Mouse (Mus musculus) heart, embryonic 12.5 days (tissue): ENCODE results near the gene Tle6. TPM values are rescaled to one million over a fixed set of nuclear protein-coding genes. Genes with fewer than 3 reads are reported as not detected.
A peak's percentile ranks its signal among the peaks of the same experiment; 100 is the strongest.
"Not testable (repeated sequence)": the region's sequence is repeated elsewhere in the genome, so short reads cannot be mapped to it uniquely, and the experiment has no call there.

Experiments used
- ATAC-seq: fragments of 200-750 bp; cut with Nextera tagmentation; 2 replicates; pipeline ENCODE4 v1.8.0; 2017; ENCODE audit warnings: moderate TSS enrichment, moderate library complexity; ENCODE audit not compliant: insufficient number of reproducible peaks, low FRiP score
- H3K27ac ChIP-seq: fragments of 300-500 bp; sonication (generic); 2 replicates; pipeline ENCODE4 v1.5.1; 2016; ENCODE audit warnings: mild to moderate bottlenecking, moderate library complexity; ENCODE audit not compliant: poor library complexity, severe bottlenecking
- H3K27me3 ChIP-seq: fragments of 300-500 bp; sonication (generic); replicated peaks from 2 replicates; pipeline ENCODE4 v1.6.1; 2016; ENCODE audit warnings: mild to moderate bottlenecking, moderate library complexity
- H3K36me3 ChIP-seq: fragments of 300-500 bp; sonication (generic); 2 replicates; pipeline ENCODE4 v1.6.1; 2016; ENCODE audit warnings: mild to moderate bottlenecking, moderate library complexity
- H3K4me1 ChIP-seq: fragments of 300-500 bp; sonication (generic); replicated peaks from 2 replicates; pipeline ENCODE4 v1.6.1; 2016; ENCODE audit warnings: mild to moderate bottlenecking
- H3K4me2 ChIP-seq: fragments of 300-500 bp; sonication (generic); 2 replicates; pipeline ENCODE4 v1.6.1; 2016; ENCODE audit warnings: mild to moderate bottlenecking, moderate library complexity
- H3K4me3 ChIP-seq: fragments of 300-500 bp; sonication (generic); 2 replicates; pipeline ENCODE4 v1.5.1; 2016; ENCODE audit warnings: mild to moderate bottlenecking
- H3K9ac ChIP-seq: fragments of 300-500 bp; sonication (generic); 2 replicates; pipeline ENCODE4 v1.6.1; 2016; ENCODE audit warnings: mild to moderate bottlenecking, moderate library complexity
- H3K9me3 ChIP-seq: fragments of 300-500 bp; sonication (generic); replicated peaks from 2 replicates; pipeline ENCODE4 v1.6.1; 2016; ENCODE audit warnings: mild to moderate bottlenecking, moderate library complexity
- WGBS: fragments of 180-500 bp; shearing (Covaris S2); methylation state at CpG from one replicate; pipeline ENCODE4 v1.1.7; 2016; 5-methylcytosine and 5-hydroxymethylcytosine counted together
- polyA plus RNA-seq: library from polyadenylated mRNA; unstranded; fragments of >200 nt; fragmentation: Nextera tagmentation; extraction: Ambion mirVana; gene quantifications from 2 replicates; pipeline ENCODE4 v1.2.1, GENCODE M21; 2016

Gene Tle6
- polyA plus RNA-seq, 1 experiment from 2014 or later, result 27.2 TPM

GRCm38 (mm10) chr10:81640825-81641224 lies 40.0 kb upstream of the Tle6 start:
- not testable (repeated sequence) for H3K27ac ChIP-seq, ATAC-seq, H3K27me3 ChIP-seq, H3K4me2 ChIP-seq, H3K4me3 ChIP-seq, H3K36me3 ChIP-seq, H3K9me3 ChIP-seq, H3K9ac ChIP-seq
- peaks cover 35% of the 10 kb centered on the region for H3K4me1 ChIP-seq
- WGBS, result 46% methylated on average over 4 of the region's 4 CpGs

- Histone ChIP-seq H3K9ac (no peak overlapping the region), H3K4me2 (no peak overlapping the region), H3K4me3 (no peak overlapping the region), H3K9me3 (no peaks in the 10 kb centered on the region), H3K27me3 (no peaks in the 10 kb centered on the region), H3K4me1 (peaks cover 36% of the 10 kb centered on the region), H3K27ac (no peak overlapping the region), H3K36me3 (no peaks in the 10 kb centered on the region)
- no peak for ATAC-seq
- WGBS, result 65% methylated on average over 6 of the region's 6 CpGs
Measured at GRCm38 (mm10) chr10:81638101-81638500, 37.2 kb upstream of the Tle6 start.

DNA sequence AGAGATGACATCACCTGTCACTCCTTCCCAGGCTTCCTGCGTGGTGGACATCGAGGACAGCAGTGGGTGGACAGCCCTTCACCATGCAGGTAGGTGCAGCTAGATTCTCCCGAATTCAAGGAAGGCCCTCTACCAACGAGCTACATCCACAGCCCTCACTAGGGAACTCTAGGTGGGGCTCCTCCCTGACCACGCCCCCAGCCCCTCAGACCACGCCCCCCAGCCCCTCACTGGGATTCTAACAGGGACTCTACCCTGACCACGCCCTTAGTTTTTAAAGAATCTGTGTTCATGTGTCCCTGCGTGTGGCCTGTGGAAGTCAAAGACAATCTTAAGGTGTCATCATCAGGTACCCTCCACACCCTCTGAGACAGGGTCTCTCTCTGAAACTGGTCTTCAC lies 35.5 kb upstream of the Tle6 start:
- H3K4me1 ChIP-seq, result peaks cover 19% of the 10 kb centered on the region
- ATAC-seq, result no peak
- WGBS, result 17% methylated on average over 8 of the region's 8 CpGs

DNA sequence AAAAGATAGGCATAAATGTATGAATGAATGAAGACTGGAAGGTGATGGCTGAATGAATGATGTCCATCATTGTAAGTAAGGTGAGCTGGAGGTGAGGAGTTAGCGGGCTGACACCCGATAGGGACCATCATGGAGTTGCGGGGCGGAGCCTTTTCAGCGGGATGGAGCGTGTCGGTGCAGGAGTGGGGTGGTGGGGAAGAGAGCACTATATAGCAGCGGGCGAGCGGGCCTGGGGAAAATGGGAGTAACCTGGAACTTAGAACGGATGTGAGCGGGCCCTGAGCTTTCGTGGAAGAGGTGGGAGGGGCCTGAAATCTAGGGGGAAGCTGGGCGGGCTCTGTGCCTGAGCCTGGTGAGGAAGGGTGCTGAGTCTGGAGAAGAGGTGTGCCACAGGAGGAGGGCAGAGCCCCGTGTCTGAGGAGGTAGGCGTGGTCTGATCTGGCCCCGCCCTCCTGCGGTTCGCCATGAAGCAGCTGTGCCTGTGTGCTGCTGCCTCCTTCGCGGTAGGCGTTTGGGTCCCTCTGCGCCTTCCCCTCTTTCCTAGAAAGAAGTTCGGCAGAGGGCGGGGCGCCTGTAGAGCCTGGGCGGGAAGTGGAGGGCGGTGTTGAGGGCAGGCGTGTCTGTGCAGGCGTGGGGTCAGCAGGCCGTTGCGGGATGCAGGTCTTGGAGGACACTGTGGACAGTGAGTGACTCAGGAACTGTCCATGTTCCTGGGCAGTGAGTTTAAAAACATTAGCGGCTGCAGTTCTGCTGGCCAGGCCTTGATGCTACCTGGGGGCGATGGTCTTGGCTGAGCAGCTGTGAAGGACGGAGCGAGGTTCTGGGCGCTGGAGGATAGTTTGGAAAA lies 32.6 kb upstream of the Tle6 start:
- whole genome bisulfite sequencing, result 3% methylated on average over 37 of the region's 37 CpGs
- Histone ChIP-seq H3K9ac (peak overlapping the region; percentile 75), H3K4me1 (peaks cover 15% of the 10 kb centered on the region), H3K27me3 (no peaks in the 10 kb centered on the region), H3K36me3 (no peaks in the 10 kb centered on the region), H3K9me3 (no peaks in the 10 kb centered on the region), H3K27ac (peak overlapping the region; percentile 31; the same call in 1 of the 2 replicates), H3K4me2 (peak overlapping the region; percentile 79), H3K4me3 (peak overlapping the region; percentile 58)
- peak; percentile 90 for ATAC-seq

More for the DNA sequence above, 35.5 kb upstream of the Tle6 start:
- Histone ChIP-seq H3K27ac (no peak overlapping the region), H3K4me3 (no peak overlapping the region), H3K27me3 (no peaks in the 10 kb centered on the region), H3K36me3 (no peaks in the 10 kb centered on the region), H3K4me2 (no peak overlapping the region), H3K9me3 (no peaks in the 10 kb centered on the region), H3K9ac (no peak overlapping the region)

DNA sequence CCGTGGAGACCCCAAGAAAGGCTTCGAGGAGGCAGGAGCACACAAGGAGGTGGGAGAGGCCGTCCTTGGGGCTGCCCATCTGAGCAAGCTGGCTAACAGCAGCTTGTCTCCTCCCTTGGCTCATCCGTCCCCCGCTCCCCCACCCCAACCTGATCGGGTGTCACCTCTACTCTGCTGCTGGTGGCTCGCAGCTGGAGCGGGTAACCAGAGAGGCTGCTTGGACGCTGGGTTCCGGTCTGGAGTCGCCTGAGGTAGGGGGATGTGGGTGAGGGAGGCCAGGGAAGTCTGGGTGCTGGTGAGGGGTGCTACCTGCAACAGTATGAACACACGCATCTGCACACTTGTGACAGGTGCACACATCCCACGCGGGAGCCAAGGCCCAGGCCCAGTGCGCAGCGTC lies 27.5 kb upstream of the Tle6 start, which contains the start of gene Ankrd24:
TSS of gene Ankrd24 (plus strand) at position 151 of the 400 bp plus-strand sequence.
- Histone ChIP-seq H3K4me3 (peak within 1 kb of the TSS; percentile 69), H3K27me3 (no peaks in the 10 kb centered on the region), H3K9ac (peak within 1 kb of the TSS; percentile 75), H3K4me2 (peak within 1 kb of the TSS; percentile 86), H3K27ac (peak within 1 kb of the TSS; percentile 77), H3K9me3 (no peaks in the 10 kb centered on the region), H3K36me3 (peaks cover 25% of the 10 kb centered on the region), H3K4me1 (peaks cover 15% of the 10 kb centered on the region)
- ATAC-seq, result no peak
- 78% methylated on average over 16 of the region's 16 CpGs for WGBS

- peaks cover 29% of the 10 kb centered on the region for H3K36me3 ChIP-seq
- H3K4me1 ChIP-seq, result peaks cover 15% of the 10 kb centered on the region
- H3K4me2 ChIP-seq, result peak overlapping the region; percentile 86
- H3K4me3 ChIP-seq, result peak overlapping the region; percentile 69
- WGBS, result 59% methylated on average over 7 of the region's 7 CpGs
- ATAC-seq, result peak; percentile 27; the same call in 1 of the 2 replicates
- peak overlapping the region; percentile 77 for H3K27ac ChIP-seq
- H3K9ac ChIP-seq, result peak overlapping the region; percentile 54
- H3K9me3 ChIP-seq, result no peaks in the 10 kb centered on the region
- no peaks in the 10 kb centered on the region for H3K27me3 ChIP-seq
Measured at GRCm38 (mm10) chr10:81627836-81628220, 27.0 kb upstream of the Tle6 start.

- H3K9ac ChIP-seq, result peak within 1 kb of the TSS; percentile 75
Measured at GRCm38 (mm10) chr10:81626994-81627835, 26.3 kb upstream of the Tle6 start, which contains the start of gene Sirt6. Gene Sirt6 (minus strand): TSS chr10:81627797.

DNA sequence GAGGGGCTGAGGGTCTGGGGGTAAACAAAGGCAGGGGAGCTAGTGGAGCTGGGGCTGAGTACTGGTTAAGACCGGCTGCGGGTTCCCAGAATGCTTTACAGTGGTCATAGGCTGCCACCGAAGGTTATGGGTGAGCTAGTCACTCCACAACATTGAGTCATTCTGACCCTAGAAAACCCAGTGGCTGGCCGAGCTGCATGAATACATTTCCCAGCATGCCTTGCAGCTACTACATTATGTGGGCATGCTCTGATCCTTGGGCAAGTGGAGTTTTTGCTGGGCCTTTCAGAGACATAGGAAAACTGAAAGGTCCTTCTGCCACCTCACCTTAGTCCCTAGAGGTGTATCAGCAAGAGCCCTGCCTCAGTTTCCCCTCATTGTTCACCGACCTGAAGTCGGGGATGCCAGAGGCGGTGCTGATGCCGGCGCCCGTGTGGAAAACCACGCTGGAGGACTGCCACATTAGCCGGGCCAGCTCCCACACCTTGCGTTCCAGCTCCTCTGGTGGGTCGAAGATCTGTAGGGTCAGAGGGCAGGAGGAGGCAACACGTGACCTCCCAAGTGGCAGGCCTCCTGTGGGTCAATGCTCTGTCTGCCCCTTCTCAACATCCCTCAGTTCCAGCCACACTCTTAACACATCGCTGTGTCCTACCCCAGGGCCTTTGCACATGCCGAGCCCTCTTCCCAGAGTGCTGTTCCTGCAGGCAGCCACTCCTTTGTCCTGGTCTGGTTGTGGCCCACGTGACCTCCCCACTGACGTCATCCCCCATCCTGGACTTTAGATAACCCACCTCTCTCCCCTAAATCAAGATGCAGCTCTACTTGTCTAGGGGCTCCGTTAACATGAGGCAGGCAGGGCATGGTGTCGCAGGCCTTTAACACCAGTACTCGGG lies 25.5 kb upstream of the Tle6 start:
- 86% methylated on average over 22 of the region's 22 CpGs for WGBS
- H3K27ac ChIP-seq, result peak overlapping the region; percentile 77; the same call in 1 of the 2 replicates
- no peak for ATAC-seq
- peak overlapping the region; percentile 69 for H3K4me3 ChIP-seq
- H3K4me1 ChIP-seq, result peaks cover 15% of the 10 kb centered on the region
- H3K9me3 ChIP-seq, result no peaks in the 10 kb centered on the region
- H3K36me3 ChIP-seq, result peaks cover 42% of the 10 kb centered on the region
- H3K4me2 ChIP-seq, result peak overlapping the region; percentile 86
- H3K27me3 ChIP-seq, result no peaks in the 10 kb centered on the region
- peak overlapping the region; percentile 75 for H3K9ac ChIP-seq

More at GRCm38 (mm10) chr10:81626994-81627835, 26.3 kb upstream of the Tle6 start, which contains the start of gene Sirt6:
- ATAC-seq, result peak; percentile 90
- no peaks in the 10 kb centered on the region for H3K9me3 ChIP-seq
- H3K27me3 ChIP-seq, result no peaks in the 10 kb centered on the region
- H3K4me1 ChIP-seq, result peaks cover 15% of the 10 kb centered on the region
- 5% methylated on average over 40 of the region's 40 CpGs for WGBS
- peak within 1 kb of the TSS; percentile 77 for H3K27ac ChIP-seq
- peaks cover 35% of the 10 kb centered on the region for H3K36me3 ChIP-seq
- peak within 1 kb of the TSS; percentile 69 for H3K4me3 ChIP-seq
- peak within 1 kb of the TSS; percentile 86 for H3K4me2 ChIP-seq

- H3K4me2 ChIP-seq, result no peak overlapping the region
- H3K9me3 ChIP-seq, result 0 out of 2 replicates have a peak, but pooled peaks cover 3% of the 10 kb centered on the region
- no peaks in the 10 kb centered on the region for H3K27me3 ChIP-seq
- ATAC-seq, result no peak
- peaks cover 52% of the 10 kb centered on the region for H3K36me3 ChIP-seq
- peaks cover 15% of the 10 kb centered on the region for H3K4me1 ChIP-seq
- no peak overlapping the region for H3K27ac ChIP-seq
- H3K4me3 ChIP-seq, result no peak overlapping the region
- H3K9ac ChIP-seq, result no peak overlapping the region
- WGBS, result 58% methylated on average over 8 of the region's 8 CpGs
Measured at GRCm38 (mm10) chr10:81623441-81623840, 22.6 kb upstream of the Tle6 start.

- Histone ChIP-seq H3K4me3 (no peak overlapping the region), H3K4me1 (no peaks in the 10 kb centered on the region), H3K4me2 (no peak overlapping the region), H3K27me3 (no peaks in the 10 kb centered on the region), H3K36me3 (peaks cover 51% of the 10 kb centered on the region), H3K9me3 (0 out of 2 replicates have a peak, but pooled peaks cover 3% of the 10 kb centered on the region), H3K9ac (no peak overlapping the region), H3K27ac (no peak overlapping the region)
- ATAC-seq, result no peak
- WGBS, result 45% methylated on average over 9 of the region's 9 CpGs
Measured at GRCm38 (mm10) chr10:81620786-81621185, 19.9 kb upstream of the Tle6 start.
